Mouse (Mus musculus): ENCODE data around the gene Egf.

Gene Egf

DNA sequence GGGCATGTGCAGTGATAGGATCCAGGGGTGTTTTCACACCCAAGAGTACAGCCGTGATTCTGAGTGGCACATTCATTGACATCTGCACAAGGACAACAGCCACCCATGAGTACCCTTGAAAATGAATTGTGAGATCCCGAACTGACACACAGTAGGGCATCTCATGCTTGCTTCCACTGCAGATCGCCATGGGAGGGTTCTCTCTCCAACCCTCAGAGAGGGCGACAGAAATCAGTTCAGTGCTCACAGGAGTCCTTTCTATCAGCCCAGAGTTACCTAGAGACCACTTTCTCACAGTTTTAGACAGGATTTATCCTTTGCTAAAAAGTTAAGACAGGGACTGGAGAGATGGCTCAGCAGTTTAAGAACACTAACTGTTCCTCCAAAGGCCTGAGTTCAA lies 31.8 kb downstream of the Egf start:
- DNase-seq (ENCODE audit: low spot score in 2 of 2) = no peak

DNA sequence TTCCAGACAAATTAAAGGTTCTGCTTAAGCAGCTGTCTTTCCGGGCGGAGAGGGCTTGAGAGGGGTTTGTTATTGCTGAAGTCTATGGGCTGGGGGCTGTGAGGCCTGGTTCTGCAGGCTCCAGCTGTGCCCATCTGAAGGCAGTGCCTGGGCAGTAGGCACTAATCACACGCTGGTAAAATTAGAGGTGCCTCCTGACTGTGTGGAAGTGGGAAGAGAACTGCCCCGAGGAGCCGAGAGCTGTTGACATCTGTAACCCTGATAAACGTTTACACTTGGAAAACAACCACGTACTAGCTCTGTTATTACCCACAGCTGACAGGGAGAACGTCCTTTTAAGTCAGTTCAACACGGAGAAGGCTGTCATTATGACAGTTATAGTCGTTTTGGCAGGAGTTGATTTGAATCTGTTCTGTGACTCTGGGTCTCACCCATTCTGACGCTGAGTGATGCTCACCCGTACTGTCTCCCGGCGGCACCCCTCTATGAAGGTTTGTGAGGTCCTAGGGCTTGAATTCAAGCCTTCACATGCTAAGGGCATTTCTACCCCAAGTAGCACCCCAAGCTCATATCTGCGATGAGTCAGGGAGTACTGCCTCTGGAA lies 40.5 kb downstream of the Egf start:
- no peak for DNase-seq (ENCODE audit: low spot score in 2 of 2)

DNA sequence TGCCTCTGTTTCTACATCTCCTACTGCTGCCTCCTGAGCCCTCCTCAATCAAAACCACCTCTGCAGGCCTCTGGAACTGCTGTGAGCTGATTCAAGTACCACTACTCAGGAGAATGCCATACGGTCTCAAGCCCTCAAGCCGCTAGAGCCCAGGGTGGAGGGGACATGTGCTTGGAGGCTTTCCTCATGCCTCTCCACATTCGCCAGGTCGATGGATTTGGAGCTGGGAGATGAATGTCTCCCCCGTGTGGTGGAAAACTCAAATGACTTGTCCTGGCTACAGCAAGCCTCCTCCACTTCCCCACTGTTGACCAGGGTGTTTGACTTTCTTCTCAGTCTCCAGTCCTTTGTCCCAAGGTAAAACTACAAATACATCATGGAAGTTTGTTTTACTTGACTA lies 47.0 kb downstream of the Egf start:
- DNase-seq (ENCODE audit: low spot score in 2 of 2) = no peak

DNA sequence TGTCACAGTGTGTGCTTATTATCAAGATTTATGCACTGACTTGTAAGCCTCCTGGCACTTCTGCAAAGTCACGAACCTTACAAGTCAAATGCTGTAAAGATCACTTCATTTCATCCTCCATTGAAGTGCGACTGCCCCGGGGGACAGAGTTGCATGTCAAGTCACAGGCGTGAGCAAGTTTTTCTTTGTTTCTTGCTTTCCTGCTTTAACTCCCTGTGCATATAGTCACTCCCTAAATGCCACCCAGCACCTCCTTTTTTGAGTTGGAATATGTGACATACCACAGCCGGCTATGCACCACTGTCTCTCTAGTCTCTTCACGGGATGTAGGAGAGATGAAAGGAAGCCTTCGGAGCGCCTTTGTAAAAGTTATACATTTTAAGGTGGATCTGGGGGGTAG lies 56.2 kb downstream of the Egf start:
- DNase-seq (ENCODE audit: low spot score in 2 of 2) = peak in 1 of 2 experiments; percentile 52

DNA sequence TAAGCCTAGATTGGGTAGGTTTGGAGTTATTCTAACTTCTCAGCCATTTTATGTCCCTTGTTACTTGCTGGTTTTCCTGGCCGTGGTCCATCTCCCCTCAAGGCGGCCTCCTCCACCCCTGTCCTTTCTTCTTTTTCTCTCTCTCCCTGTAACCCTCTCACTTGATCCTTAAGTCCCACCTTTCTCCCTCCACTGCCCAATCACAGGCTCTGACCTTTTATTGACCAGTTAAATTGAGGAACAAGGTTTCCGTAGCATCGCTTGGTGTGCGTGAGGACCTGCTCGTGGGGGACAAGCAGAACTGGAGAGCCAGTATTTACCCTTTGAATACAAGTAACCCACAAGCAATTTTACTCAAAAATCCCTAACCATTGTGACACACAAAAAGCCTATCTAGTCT lies 56.8 kb downstream of the Egf start:
- peak in 1 of 2 experiments; percentile 36 for DNase-seq (ENCODE audit: low spot score in 2 of 2)

DNA sequence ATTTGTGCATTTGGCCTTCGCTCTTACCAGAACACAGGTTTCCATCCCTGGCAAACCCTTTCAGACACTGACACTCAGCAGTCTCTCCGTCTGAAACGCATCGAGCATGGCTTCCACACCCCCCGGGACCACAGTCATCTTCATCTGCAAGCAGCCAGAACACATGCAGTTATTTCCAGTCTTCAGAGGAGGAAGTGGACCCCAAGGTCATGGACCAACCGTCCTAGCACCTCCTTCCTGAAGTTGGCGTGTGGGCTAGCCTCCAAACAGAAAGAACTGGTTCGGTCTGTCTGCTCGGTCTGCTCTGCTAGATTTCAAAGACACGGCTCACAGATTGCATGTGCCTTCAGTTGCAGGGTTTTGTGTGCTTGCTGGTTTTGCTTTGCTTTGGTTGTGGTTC lies 57.4 kb downstream of the Egf start:
- DNase-seq (ENCODE audit: low spot score in 2 of 2) = peak in 1 of 2 experiments; percentile 53

DNA sequence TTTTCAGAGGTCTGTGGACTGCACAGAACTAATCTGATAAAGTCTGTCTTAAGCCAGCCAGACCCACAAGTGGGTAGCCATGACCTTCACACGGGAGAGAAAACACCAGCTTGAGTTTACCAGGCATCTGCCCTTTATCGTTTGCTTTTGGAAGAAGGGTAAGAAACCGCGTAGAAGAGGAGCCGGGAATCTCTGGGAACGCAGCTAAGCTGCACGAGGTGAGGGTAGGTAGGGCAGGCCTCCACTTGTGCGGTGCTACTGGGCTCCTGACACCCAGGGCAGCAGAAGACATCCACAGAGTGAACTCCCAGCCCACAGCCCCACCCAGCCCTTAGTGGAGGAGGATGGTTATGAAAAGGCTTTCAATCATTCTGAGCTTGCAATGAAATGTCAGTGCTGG lies 59.2 kb downstream of the Egf start:
- DNase-seq (ENCODE audit: low spot score in 2 of 2) = peak in 1 of 2 experiments; percentile 51

DNA sequence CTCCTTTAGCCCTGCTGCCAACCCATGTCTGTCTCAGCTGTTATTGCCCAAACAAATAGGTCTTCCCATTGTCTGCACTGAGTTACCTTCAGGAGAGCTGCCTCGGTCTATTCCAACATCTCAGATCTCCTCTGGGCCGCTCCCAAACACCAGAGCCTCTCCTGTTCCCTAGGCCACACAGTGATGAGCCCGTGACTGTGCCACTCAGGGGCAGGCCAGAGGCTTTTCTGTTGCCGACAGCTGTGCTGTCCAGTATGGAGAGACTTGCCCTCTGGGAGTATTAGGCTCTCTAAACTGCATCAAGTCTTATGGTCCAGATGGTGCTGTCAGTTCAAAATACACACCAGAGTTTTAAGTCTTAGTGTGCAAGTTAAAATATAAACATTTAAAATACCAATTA lies 61.5 kb downstream of the Egf start:
- DNase-seq (ENCODE audit: low spot score in 2 of 2) = peak in 1 of 2 experiments; percentile 32

DNA sequence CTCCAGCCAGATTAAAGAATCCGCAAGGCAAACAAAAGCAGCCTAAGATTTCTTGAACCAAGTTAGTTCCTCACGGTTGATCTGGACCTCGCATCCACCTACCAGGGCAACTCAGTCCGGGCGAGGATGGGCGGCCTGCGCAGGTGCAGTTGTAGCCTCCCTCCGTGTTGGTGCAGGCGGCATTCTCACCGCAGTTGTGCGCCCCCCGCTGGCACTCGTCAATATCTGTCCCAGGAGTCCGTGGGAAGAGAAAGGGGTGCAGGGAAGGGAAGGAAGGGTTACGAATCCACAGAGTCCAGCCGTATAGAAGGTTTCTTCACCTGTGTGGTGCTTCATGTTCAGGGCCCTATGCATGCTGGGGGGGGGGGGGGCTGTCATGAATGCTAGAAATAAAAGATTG lies 62.3 kb downstream of the Egf start:
- DNase-seq (ENCODE audit: low spot score in 2 of 2) = peak in 1 of 2 experiments; percentile 58

DNA sequence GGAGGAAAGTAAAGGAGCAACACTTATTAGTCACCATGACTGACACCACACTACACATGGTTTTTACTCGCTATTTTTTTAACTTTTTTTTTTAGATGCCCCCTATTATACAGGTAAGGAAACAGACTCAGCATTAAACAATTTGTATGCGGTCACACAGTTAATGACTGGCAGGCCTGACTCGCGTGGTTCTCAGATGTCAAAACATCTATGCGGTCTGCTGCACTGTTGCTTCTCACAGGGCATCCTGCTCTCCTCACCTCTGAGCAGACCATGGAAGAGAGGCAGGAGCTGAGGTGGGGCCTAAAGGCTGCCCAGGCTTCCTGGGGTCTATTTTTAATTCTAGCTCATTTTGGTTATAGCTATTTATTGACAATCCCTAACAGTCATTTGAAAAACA lies 67.7 kb downstream of the Egf start:
- DNase-seq (ENCODE audit: low spot score in 2 of 2) = peak in 1 of 2 experiments; percentile 38

DNA sequence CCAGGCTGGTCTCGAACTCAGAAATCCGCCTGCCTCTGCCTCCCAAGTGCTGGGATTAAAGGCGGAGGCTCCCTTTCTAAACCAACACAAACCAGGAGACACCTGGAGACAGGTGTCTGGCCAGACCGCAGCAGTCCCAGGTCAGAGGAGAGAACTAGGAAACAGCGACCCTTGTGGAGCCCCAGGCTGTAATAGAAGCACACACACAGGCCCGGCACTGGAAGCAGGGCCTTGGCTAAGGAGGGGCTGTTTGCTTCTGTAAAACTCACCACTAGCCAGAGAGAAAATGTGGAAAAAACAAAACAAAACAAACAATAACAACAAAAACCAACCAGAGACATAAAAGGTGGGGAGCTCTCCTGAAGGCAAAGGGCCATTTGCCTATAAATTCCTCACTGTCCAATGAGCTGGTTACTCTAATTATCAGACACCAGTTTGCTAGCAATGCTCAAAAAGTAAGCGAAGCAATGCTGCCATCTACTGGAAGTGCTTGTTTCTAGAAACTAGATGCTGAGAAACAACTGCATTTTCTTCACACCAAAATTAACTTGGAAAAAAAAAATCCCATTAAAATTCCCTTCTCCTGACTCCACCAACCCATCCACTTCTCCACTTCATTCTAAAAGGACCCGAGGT lies 68.3 kb downstream of the Egf start:
- DNase-seq (ENCODE audit: low spot score in 2 of 2) = peak in 1 of 2 experiments; percentile 61

DNA sequence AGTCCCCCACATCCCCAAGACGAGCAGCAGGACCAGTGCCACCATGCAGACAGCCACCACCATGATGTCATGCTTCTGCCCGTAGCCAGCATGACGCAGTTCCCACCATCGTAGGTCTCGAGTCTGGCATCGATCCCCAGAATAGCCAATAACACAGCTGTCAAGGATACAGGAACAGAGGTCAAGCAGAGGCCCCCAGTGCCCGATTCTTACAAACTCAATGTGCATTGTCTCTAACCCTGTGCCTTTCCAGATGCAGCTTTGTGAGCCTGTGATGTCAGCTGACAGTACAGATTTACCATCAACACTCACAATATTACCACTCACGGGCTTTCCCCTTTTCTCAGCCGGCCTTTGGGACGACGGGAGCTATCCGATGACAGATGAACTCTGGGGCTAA lies 68.9 kb downstream of the Egf start:
- peak in 1 of 2 experiments; percentile 55 for DNase-seq (ENCODE audit: low spot score in 2 of 2)

DNA sequence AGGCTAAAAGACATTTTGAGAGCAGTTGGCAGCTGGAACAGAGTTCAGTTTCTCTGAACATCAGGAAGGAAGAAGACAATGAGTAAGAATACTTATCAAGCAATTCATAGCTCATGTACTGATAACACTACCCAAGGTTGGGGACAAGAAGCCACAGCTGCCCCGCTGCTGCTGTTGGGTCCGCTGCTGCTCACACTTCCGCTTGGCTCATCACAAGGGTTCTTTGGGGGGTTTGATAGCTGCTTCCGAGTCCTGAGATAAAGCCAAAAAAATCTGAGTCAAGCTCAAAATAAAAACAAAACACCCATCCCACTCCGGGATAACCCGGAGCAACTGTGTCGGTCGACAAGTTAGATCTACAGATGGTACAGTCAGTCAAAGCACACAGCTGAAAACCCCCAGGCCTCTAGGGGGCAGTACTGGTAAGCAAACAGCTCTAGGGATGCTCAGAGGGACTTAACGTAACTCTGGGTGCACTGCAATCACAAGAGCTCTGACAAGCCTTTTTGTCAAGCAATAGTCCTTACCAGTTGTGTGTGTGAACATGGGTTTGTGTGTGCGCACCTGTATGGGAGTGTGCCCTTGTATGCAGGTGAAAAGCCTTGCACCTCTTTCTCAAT lies 71.9 kb downstream of the Egf start:
- DNase-seq (ENCODE audit: low spot score in 2 of 2) = peak in 1 of 2 experiments; percentile 55

DNA sequence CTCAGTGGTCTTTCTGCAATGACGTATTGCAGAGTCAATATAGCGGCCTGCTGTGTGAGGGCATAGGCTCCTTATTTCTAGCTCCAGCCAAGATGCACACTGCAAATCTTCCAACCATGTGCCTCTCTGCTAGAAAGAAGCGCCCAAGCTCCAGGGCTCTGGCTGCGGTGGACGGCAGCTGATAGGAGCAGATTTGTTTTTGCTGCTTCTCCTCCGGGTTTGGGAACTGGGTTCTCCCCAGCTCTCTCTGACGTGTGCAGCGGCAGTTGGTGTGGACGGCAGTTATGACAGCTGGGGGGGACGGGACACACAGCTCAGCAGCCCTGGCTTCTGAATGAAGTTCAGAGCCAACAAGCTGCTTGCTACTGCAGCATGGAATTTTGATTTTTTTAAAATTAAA lies 72.7 kb downstream of the Egf start:
- no peak for DNase-seq (ENCODE audit: low spot score in 2 of 2)

DNA sequence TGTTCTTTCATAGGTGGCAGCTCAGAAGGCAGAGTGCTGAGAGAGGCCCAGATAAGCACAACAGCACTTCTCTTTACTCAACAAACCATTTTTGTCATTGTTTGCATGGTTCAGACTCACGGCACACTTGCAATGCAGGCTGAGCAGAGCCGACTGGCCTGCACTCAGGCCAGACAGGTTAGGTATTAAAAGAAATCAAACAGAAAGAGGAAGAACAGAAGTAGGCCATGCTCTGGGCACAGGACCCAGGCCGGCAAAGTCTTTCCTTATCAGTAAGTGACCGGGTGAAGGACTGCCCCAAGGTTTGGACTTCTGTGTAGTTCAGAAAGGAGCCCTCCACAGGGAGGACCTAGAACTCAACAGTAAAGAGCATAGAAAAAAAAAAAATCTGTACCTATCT lies 73.3 kb downstream of the Egf start:
- no peak for DNase-seq (ENCODE audit: low spot score in 2 of 2)

DNA sequence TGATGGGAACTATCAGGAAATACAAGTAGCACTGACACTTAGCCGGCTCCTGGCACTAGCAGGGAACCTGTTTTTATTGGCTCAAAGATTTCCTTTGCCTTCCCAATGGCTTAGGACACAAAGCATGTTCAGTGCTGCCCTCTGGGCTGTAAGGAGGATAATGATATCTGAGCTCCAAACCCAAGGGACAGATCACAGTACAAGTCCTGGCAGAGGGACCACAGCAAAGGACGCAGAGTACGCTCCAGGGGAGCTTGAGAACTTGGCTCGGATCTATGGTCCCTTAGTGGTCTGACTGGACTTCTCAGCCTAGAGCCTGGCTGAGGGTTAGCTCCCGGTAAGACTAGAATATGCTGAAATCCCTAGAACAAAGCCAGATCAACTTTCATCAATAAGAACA lies 74.9 kb downstream of the Egf start:
- DNase-seq (ENCODE audit: low spot score in 2 of 2) = no peak

DNA sequence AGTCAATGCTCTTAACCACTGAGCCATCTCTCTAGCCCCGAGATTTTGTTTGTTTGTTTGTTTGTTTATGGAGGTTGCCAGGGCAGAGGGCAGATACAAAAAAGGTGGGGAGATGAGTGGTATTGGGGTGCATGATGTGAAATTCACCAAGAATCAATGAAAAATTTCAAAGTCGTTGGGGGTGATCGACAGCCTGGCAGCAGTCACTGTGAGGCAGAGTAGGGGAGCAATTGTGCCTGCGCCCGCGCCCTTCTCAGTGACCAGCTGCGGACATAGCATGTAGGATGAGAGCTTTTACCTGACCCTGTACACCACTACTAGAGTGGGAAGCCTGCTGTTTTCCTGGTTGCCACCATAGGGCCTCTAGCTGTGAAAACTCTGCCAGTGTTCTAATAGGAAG lies 79.2 kb downstream of the Egf start:
- DNase-seq (ENCODE audit: low spot score in 2 of 2) = no peak

DNA sequence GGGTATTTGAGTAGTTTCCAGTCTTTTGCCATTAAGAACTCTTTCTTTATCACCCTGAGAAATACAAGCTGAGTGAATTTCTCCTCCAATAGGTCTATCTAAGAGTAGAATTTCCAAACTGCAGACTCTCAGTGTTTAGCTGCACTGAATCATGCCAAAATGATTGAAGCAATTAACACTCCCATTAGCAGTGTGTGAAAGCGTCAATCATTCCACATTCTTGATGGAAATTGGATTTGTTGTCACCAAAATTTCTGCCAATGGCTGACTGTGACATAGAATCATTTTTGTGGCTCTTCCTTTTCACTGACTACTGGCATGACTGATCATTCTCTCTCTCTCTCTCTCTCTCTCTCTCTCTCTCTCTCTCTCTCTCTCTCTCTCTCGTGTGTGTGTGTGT lies 91.2 kb downstream of the Egf start:
- DNase-seq (ENCODE audit: low spot score in 2 of 2) = no peak

DNA sequence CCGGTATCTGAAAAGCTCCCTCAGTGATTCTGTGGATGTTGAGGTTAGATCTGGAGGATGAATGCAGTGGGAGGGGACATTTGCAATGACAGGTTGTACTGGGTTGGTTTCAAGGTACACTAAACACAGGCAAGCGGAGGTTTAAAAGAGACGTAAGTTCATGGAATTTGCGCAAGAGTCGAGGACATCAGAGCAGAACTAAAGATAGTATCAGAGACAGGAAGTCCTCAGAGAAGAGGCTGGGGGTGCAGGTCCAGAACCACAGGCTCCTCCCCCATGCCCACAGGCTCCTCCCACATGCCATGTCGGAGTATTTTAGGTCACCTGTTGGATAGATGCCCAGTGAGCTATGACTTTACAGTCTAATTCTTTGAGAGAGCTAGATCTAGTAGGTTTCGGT lies 96.3 kb downstream of the Egf start:
- DNase-seq (ENCODE audit: low spot score in 2 of 2) = no peak

DNA sequence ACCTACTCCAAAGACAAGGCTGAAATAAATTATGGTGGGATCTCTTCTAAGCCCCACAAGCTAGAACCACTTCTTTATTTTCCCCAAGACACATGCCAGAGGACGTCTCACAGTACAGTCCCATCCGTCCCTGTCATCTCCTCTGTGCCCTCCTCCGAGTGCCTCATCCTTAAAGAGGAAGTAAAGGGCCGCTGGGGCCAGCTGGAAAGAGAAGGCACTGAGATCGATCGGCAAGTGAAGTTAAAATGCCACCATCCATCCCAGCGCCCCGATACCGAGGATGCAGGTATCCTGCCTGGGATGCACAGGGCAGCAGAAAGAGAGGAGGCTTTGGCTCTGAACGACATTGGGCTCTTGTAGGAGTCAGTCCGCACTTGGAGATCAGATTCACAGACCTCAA lies 97.3 kb downstream of the Egf start:
- peak in 1 of 2 experiments; percentile 51 for DNase-seq (ENCODE audit: low spot score in 2 of 2)

DNA sequence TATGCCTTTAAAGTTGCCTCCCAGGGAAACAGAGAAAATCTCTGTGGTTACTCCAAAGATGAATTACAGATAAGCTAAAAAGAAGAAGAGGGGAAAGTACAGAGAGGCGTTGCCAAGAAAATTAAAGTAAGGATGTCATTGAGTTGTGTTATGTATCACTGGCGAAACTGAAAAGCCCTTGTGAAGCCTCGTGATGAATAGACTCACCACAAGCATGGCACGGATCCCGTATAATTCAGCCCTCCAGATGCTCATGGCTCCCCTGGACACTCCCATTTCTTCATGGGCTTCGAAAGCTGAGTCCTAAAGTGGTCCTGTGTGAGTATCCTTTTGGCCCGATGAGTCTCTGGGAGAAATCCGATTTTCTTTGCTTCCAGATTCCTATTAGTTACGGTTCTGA lies 97.9 kb downstream of the Egf start:
- DNase-seq (ENCODE audit: low spot score in 2 of 2) = peak in 1 of 2 experiments; percentile 43

DNA sequence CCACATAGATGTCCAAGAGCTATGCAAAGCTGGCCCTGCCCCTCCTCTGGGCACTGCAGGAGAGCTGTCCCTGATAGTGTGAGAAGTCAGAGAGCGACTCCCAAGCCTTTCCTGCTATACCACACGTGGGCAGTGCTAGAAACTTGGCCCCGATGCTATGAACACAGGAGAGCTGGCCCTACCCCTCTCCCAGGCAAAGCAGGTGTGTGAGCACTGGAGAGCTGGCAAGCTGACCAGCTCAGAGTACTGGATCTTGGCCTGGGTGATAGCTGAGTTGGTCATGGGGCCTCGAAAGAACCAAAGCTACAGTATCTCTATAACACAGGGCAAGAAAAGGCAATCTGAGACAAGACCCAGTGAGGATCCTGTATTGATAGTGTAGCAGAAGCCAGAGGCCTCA lies 98.6 kb downstream of the Egf start:
- no peak for DNase-seq (ENCODE audit: low spot score in 2 of 2)

DNA sequence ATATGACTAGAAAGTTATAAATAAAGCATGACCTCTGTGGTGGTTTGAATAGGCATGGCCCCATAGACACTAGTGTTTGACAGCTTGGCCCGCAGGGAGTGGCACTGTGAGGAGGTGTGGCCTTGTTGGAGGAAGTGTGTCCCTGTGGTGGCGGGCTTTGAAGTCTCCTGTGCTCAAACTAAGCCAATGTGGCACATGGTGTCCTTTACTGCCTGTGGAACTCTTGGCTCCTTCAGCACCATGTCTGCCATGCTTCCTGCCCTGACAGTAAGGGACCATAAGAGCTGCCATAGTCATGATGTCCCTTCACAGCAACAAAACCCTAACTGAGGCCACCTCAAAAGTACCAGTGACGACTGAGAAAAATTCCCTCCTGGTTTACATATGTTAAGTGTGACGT lies 102.6 kb downstream of the Egf start:
- DNase-seq (ENCODE audit: low spot score in 2 of 2) = no peak
